In the genomic region with DNA sequence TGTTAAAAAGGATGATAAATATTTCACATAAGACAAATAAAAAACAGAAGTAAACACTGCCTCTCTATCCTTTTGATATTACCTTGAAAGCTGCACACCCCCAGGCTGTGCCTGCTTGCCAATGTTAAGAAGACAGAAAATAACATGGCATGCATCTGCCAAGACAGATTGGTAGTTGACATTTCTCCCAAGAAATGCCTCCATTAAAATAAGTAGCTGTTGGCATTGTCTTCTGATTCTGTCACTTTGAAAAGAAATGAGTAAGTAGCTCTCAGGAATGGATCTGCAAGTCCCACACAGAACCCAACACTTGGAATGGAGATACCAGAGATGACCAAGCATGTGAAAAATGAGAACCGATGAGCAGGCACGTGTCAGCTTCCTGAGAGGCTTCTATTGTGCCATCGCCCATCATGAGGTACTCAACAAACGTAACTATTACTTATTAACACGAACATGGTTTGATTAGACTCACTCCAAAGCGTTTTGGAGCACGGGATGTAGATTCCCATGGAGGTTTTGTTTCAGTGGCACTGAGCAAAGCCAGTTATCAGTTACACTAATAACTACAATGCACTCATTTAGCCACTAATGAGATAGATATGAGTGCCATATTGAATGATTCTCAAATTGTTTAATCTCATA, we compare ENCODE assay signal across 23 mouse cellular contexts.
A peak's percentile ranks its signal among the peaks of the same experiment; 100 is the strongest.
DNase-seq lines count a peak whose midpoint lies in the region; ATAC-seq and TF ChIP-seq lines count a peak whose summit lies in the region.
"Had no signal": no experiment of that assay in that cellular context is flagged by ENCODE, and none has a peak within 500 bp of the region (broad histone marks: within the 10 kb centered on the region; RNA-seq: fewer than 3 reads in every experiment).

No protein-coding gene starts in this region.

- H3K4me2 ChIP-seq in heart, embryonic 11.5 days: no peak overlapping the region
- H3K4me2 ChIP-seq: embryonic facial prominence, embryonic 12.5 days; embryonic facial prominence, embryonic 15.5 days; forebrain, embryonic 12.5 days; hindbrain, embryonic 12.5 days; hindbrain, embryonic 15.5 days had no signal

- no peaks in the 10 kb centered on the region for H3K36me3 ChIP-seq in heart, embryonic 11.5 days (ENCODE audit: control insufficient read depth, insufficient read depth, low read length)
- H3K36me3 ChIP-seq: embryonic facial prominence, embryonic 12.5 days; embryonic facial prominence, embryonic 15.5 days; forebrain, embryonic 12.5 days; heart, embryonic 10.5 days; hindbrain, embryonic 12.5 days; hindbrain, embryonic 15.5 days had no signal

- TF ChIP-seq CTCF in left cerebral cortex, adult 2 months (IDR thresholded peaks at IDR 0.05): no peak

- no peaks in the 10 kb centered on the region for H3K4me1 ChIP-seq in heart, embryonic 11.5 days (ENCODE audit: control insufficient read depth, insufficient read depth, low read length)
- H3K4me1 ChIP-seq: embryonic facial prominence, embryonic 15.5 days; heart, embryonic 10.5 days; hindbrain, embryonic 12.5 days had no signal

- no peaks in the 10 kb centered on the region for H3K9me3 ChIP-seq in heart, embryonic 11.5 days (replicated peaks; ENCODE audit: control insufficient read depth, low read length)
- H3K9me3 ChIP-seq: embryonic facial prominence, embryonic 12.5 days; embryonic facial prominence, embryonic 15.5 days; forebrain, embryonic 12.5 days; heart, embryonic 10.5 days; hindbrain, embryonic 12.5 days; hindbrain, embryonic 15.5 days had no signal

- no peak for ATAC-seq in heart, embryonic 11.5 days (replicated peaks; ENCODE audit: insufficient number of reproducible peaks, low FRiP score, low TSS enrichment)
- ATAC-seq: activated CD4-positive, CD25-positive, alpha-beta regulatory T cell, adult 4 months; CD4-positive, CD25-positive, alpha-beta regulatory T cell, adult 4 months; intestine, postnatal 0 days had no signal

- H3K4me3 ChIP-seq in heart, embryonic 11.5 days (ENCODE audit: low read depth, low read length): no peak overlapping the region
- no peak overlapping the region for H3K4me3 ChIP-seq in left cerebral cortex, adult 2 months
- H3K4me3 ChIP-seq: embryonic facial prominence, embryonic 12.5 days; embryonic facial prominence, embryonic 15.5 days; forebrain, embryonic 12.5 days; heart, adult 2 months; heart, embryonic 10.5 days; hindbrain, embryonic 12.5 days; hindbrain, embryonic 15.5 days had no signal

- no peak overlapping the region for H3K27ac ChIP-seq in heart, embryonic 11.5 days (ENCODE audit: low read depth, low read length)
- peak overlapping the region; percentile 32; the same call in 1 of the 2 replicates for H3K27ac ChIP-seq in left cerebral cortex, adult 2 months
- H3K27ac ChIP-seq: embryonic facial prominence, embryonic 12.5 days; embryonic facial prominence, embryonic 15.5 days; forebrain, embryonic 12.5 days; heart, adult 2 months; heart, embryonic 10.5 days; hindbrain, embryonic 12.5 days; hindbrain, embryonic 15.5 days had no signal

- intact Hi-C loops in left cerebral cortex, adult 2 months (cut with DNase I): no loop called here
- intact Hi-C loops in left cerebral cortex, postnatal 14 days (cut with DNase I): no loop called here

- no peak overlapping the region for H3K9ac ChIP-seq in heart, embryonic 11.5 days (ENCODE audit: low read depth, low read length)
- H3K9ac ChIP-seq: embryonic facial prominence, embryonic 12.5 days; embryonic facial prominence, embryonic 15.5 days; forebrain, embryonic 12.5 days; hindbrain, embryonic 12.5 days; hindbrain, embryonic 15.5 days had no signal

- peak; percentile 61 for DNase-seq in heart, adult 11 months
- no peak for DNase-seq in left cerebral cortex, adult 2 months (ENCODE audit: extremely low spot score in 1 of 2, low spot score in 2 of 2)
- no peak for DNase-seq in left cerebral cortex, postnatal 14 days (ENCODE audit: low spot score in 2 of 2)
- DNase-seq in brain, adult 2 months (ENCODE audit: low read depth, low spot score): peak; percentile 64
- DNase-seq in brain, embryonic 18.5 days (ENCODE audit: low read depth, low spot score): peak; percentile 8
- DNase-seq in kidney, postnatal 14 days: no peak
- DNase-seq: adrenal gland, adult 8-10 months; adrenal gland, postnatal 25 days; cerebellum, adult 11-12 months; cerebellum, adult 9-10 months; cerebellum, postnatal 14 days; gastrocnemius, postnatal 25 days; heart, adult 2 months had no signal

- no peaks in the 10 kb centered on the region for H3K27me3 ChIP-seq in heart, embryonic 11.5 days (ENCODE audit: control insufficient read depth, insufficient read depth, low read length)
- H3K27me3 ChIP-seq: embryonic facial prominence, embryonic 12.5 days; embryonic facial prominence, embryonic 15.5 days; forebrain, embryonic 12.5 days; hindbrain, embryonic 12.5 days; hindbrain, embryonic 15.5 days had no signal

- WGBS in heart, embryonic 11.5 days (ENCODE audit: insufficient replicate concordance): 84% methylated on average over 7 of the region's 7 CpGs

Comparison
In these comparisons a context has a peak if more than half of its experiments do, and no peak if none do; other contexts are left out.
1. DNase-seq: peak in heart, adult 11 months (single experiment), brain, adult 2 months (single experiment) and brain, embryonic 18.5 days (single experiment); none in left cerebral cortex, adult 2 months (0 of 2), left cerebral cortex, postnatal 14 days (0 of 2) and kidney, postnatal 14 days (single experiment).